Mouse (Mus musculus): ENCODE data around the gene Taar7a.

Taar7a gene

GRCm38 (mm10) chr10:23942465-23942864, 50.8 kb downstream of the Taar7a start:
- DNase-seq, result no peak
